In genomic region chr19:24972701-24973390, GRCm38 (mm10) we compare ENCODE assay signal across 25 mouse cellular contexts.
"Had no signal": no experiment of that assay in that cellular context is flagged by ENCODE, and none has a peak within 500 bp of the region (broad histone marks: within the 10 kb centered on the region; RNA-seq: fewer than 3 reads in every experiment).

No protein-coding gene starts in this region.

- ATAC-seq: hindbrain, postnatal 0 days; liver, embryonic 12.5 days had no signal

- H3K27me3 ChIP-seq: heart, embryonic 13.5 days; heart, embryonic 15.5 days; hindbrain, embryonic 13.5 days; hindbrain, embryonic 15.5 days; kidney, embryonic 15.5 days; limb, embryonic 12.5 days; liver, embryonic 12.5 days had no signal

- H3K9me3 ChIP-seq: heart, embryonic 13.5 days; heart, embryonic 15.5 days; hindbrain, embryonic 13.5 days; hindbrain, embryonic 15.5 days; kidney, embryonic 15.5 days; limb, embryonic 10.5 days; limb, embryonic 12.5 days; liver, embryonic 12.5 days had no signal

- H3K4me3 ChIP-seq: gastrocnemius, adult 2 months; heart, embryonic 13.5 days; heart, embryonic 15.5 days; hindbrain, embryonic 13.5 days; hindbrain, embryonic 15.5 days; kidney, embryonic 15.5 days; limb, embryonic 10.5 days; limb, embryonic 12.5 days; liver, embryonic 12.5 days had no signal

- H3K36me3 ChIP-seq: heart, embryonic 13.5 days; heart, embryonic 15.5 days; hindbrain, embryonic 13.5 days; hindbrain, embryonic 15.5 days; kidney, embryonic 15.5 days; limb, embryonic 10.5 days; limb, embryonic 12.5 days; liver, embryonic 12.5 days had no signal

- H3K4me2 ChIP-seq: heart, embryonic 11.5 days; heart, embryonic 13.5 days; heart, embryonic 15.5 days; hindbrain, embryonic 13.5 days; hindbrain, embryonic 15.5 days; kidney, embryonic 15.5 days; limb, embryonic 12.5 days; liver, embryonic 12.5 days had no signal

- DNase-seq: gastrocnemius, adult 2 months; gastrocnemius, postnatal 10 days; gastrocnemius, postnatal 25 days; heart, adult 18-20 months; heart, postnatal 14 days; heart, postnatal 36 days; kidney, adult 11 months; kidney, adult 2 months; kidney, adult 9 months; kidney, postnatal 14 days; kidney, postnatal 36 days; layer of hippocampus, adult 9-11 months; layer of hippocampus, postnatal 36 days; liver had no signal

- H3K4me1 ChIP-seq: heart, embryonic 13.5 days; heart, embryonic 15.5 days; hindbrain, embryonic 13.5 days; hindbrain, embryonic 15.5 days; kidney, embryonic 15.5 days; limb, embryonic 10.5 days; limb, embryonic 12.5 days; liver, embryonic 12.5 days had no signal

- H3K27ac ChIP-seq: gastrocnemius, adult 2 months; heart, embryonic 13.5 days; heart, embryonic 15.5 days; hindbrain, embryonic 13.5 days; hindbrain, embryonic 15.5 days; hindbrain, postnatal 0 days; kidney, embryonic 15.5 days; kidney, postnatal 0 days; limb, embryonic 10.5 days; limb, embryonic 12.5 days; liver, embryonic 12.5 days had no signal

- H3K9ac ChIP-seq: heart, embryonic 13.5 days; heart, embryonic 15.5 days; hindbrain, embryonic 13.5 days; hindbrain, embryonic 15.5 days; kidney, embryonic 15.5 days; limb, embryonic 12.5 days; liver, embryonic 12.5 days had no signal
